ENCODE assay signal across 11 mouse cellular contexts in the genomic region with DNA sequence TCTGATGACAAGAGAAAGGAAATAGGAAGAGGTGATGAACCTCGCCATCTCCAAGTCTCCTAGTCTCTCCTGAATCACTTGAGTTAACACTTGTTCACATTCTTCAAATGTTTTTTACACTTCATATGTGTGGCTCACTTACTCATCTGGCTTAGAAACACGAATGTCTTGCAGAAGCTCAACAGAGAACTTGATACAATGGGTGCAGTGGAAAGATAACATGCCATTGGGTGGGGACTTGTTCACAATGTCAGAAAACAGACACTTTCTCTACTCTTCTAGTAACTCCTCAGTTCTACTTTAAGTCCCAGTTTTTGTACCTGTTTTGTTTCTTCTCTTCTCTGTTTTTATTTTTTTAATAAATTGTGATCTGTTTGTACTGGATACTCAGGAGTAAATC. TPM values are rescaled to one million over a fixed set of nuclear protein-coding genes. Genes with fewer than 3 reads are reported as not detected.
"Had no signal": no experiment of that assay in that cellular context is flagged by ENCODE, and none has a peak within 500 bp of the region (broad histone marks: within the 10 kb centered on the region; RNA-seq: fewer than 3 reads in every experiment).

No protein-coding gene starts in this region.

- DNase-seq: right cerebral cortex, adult 18-20 months; right cerebral cortex, postnatal 25 days; right cerebral cortex, postnatal 4 days; spleen, adult 18-20 months; thymus, adult 18-20 months; thymus, adult 2 months; thymus, postnatal 14 days; thymus, postnatal 25 days; thymus, postnatal 36 days; thymus, postnatal 4 days had no signal

RNA-seq across cellular contexts. Expression of gene Gm4737, which starts 40.1 kb away (rescaled TPM):
- total RNA-seq: neutrophil, adult 5-6 weeks had no signal
